In the genomic region with DNA sequence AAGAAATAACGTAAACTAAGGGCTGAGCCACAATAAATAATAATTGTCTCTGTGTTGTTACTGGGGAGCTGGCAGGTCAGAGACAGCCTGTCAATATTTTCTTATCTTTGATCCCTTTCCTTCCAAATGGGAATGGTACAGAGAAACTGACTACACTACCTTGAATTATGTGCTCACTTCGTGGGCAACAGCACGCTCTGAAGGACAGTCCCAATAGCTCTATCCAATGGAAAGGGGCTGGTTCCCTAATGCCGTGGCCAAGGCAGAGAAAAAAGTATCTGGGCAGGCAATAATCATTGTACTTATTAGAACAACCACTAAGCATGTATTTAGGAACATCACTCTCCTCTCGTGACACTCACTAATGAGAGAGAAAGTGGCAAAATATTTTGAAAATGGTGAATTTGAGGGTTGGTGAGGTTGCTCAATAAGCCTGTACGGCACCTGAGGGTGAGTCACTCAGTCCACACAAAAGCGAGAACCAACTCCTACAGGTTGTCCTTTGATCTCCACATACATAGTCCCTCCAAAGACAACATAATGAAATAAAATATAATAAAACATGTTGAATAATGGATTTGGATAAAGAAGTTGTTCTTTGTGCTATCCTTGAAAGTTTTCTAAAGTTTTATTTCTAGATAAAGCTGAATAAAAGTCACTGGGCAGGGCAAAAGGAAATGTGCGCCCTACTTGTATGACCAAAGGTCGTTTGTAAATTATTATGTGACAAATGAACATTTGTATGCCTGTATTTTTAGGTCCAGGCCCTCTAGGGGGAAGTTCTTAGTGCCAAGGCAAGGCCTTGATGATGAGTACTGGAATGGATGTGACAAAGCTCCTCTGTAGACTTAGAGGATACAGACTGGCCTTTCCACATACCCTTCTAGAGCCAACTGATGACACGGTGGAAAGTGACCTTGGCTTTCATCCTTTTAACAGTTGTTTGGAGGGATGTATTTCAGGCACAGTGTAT, we compare ENCODE assay signal across 19 mouse cellular contexts. TPM values are rescaled to one million over a fixed set of nuclear protein-coding genes. Genes with fewer than 3 reads are reported as not detected.
A peak's percentile ranks its signal among the peaks of the same experiment; 100 is the strongest.
DNase-seq lines count a peak whose midpoint lies in the region; ATAC-seq lines count a peak whose summit lies in the region.
"Had no signal": no experiment of that assay in that cellular context is flagged by ENCODE, and none has a peak within 500 bp of the region (broad histone marks: within the 10 kb centered on the region; RNA-seq: fewer than 3 reads in every experiment).

No protein-coding gene starts in this region.

- WGBS in intestine, embryonic 16.5 days, result 62% methylated on average over 10 of the region's 10 CpGs
- WGBS in stomach, embryonic 16.5 days, result 59% methylated on average over 10 of the region's 10 CpGs

- H3K36me3 ChIP-seq in intestine, embryonic 16.5 days (ENCODE audit: control insufficient read depth, insufficient read depth, low read length), result no peaks in the 10 kb centered on the region
- no peaks in the 10 kb centered on the region for H3K36me3 ChIP-seq in stomach, embryonic 16.5 days (ENCODE audit: control insufficient read depth, insufficient read depth, low read length)
- H3K36me3 ChIP-seq: embryonic facial prominence, embryonic 10.5 days; heart, embryonic 10.5 days had no signal

- no peaks in the 10 kb centered on the region; the same call in 1 of the 2 replicates for H3K4me1 ChIP-seq in intestine, embryonic 16.5 days (ENCODE audit: control insufficient read depth, insufficient read depth, low read length)
- H3K4me1 ChIP-seq in stomach, embryonic 16.5 days (ENCODE audit: control insufficient read depth, insufficient read depth, low read length), result no peaks in the 10 kb centered on the region
- H3K4me1 ChIP-seq: embryonic facial prominence, embryonic 10.5 days; forebrain, embryonic 13.5 days; heart, embryonic 10.5 days had no signal

- no peaks in the 10 kb centered on the region for H3K27me3 ChIP-seq in intestine, embryonic 16.5 days (replicated peaks; ENCODE audit: control insufficient read depth, insufficient read depth, low read length)
- no peaks in the 10 kb centered on the region; the same call in 1 of the 2 replicates for H3K27me3 ChIP-seq in stomach, embryonic 16.5 days (ENCODE audit: control insufficient read depth, insufficient read depth, low read length)
- H3K27me3 ChIP-seq: forebrain, embryonic 13.5 days had no signal

- H3K4me3 ChIP-seq in intestine, embryonic 16.5 days (ENCODE audit: low read length), result no peak overlapping the region
- no peak overlapping the region for H3K4me3 ChIP-seq in stomach, embryonic 16.5 days (replicated peaks; ENCODE audit: low read length)
- H3K4me3 ChIP-seq: embryonic facial prominence, embryonic 10.5 days; forebrain, embryonic 13.5 days; heart, embryonic 10.5 days had no signal

- H3K4me2 ChIP-seq in intestine, embryonic 16.5 days (ENCODE audit: low read depth, low read length), result no peak overlapping the region
- H3K4me2 ChIP-seq in stomach, embryonic 16.5 days (ENCODE audit: low read depth, low read length), result no peak overlapping the region
- H3K4me2 ChIP-seq: forebrain, embryonic 13.5 days; hindbrain, embryonic 14.5 days had no signal

- no peak overlapping the region for H3K9ac ChIP-seq in intestine, embryonic 16.5 days (ENCODE audit: low read depth, low read length)
- no peak overlapping the region for H3K9ac ChIP-seq in stomach, embryonic 16.5 days (ENCODE audit: low read length)
- H3K9ac ChIP-seq: forebrain, embryonic 13.5 days; forebrain, postnatal 0 days; hindbrain, embryonic 14.5 days had no signal

- H3K9me3 ChIP-seq in intestine, embryonic 16.5 days (ENCODE audit: control insufficient read depth, low read length), result no peaks in the 10 kb centered on the region
- no peaks in the 10 kb centered on the region for H3K9me3 ChIP-seq in stomach, embryonic 16.5 days (replicated peaks; ENCODE audit: control insufficient read depth, low read length)
- H3K9me3 ChIP-seq: embryonic facial prominence, embryonic 10.5 days; forebrain, embryonic 13.5 days; heart, embryonic 10.5 days had no signal

- no peak overlapping the region; the same call in 1 of the 2 replicates for H3K27ac ChIP-seq in intestine, embryonic 16.5 days (ENCODE audit: low read length)
- H3K27ac ChIP-seq in stomach, embryonic 16.5 days (ENCODE audit: low read length), result peak overlapping the region; percentile 66
- H3K27ac ChIP-seq: embryonic facial prominence, embryonic 10.5 days; forebrain, embryonic 13.5 days; heart, embryonic 10.5 days; hindbrain, embryonic 14.5 days had no signal

- ATAC-seq in intestine, embryonic 16.5 days, result peak; percentile 87
- ATAC-seq in stomach, embryonic 16.5 days (ENCODE audit: insufficient read depth, low FRiP score), result peak; percentile 62; the same call in 1 of the 2 replicates
- ATAC-seq: forebrain, embryonic 13.5 days; forebrain, postnatal 0 days had no signal

- DNase-seq in adrenal gland, postnatal 14 days, result peak; percentile 41
- DNase-seq in adrenal gland, postnatal 25 days, result no peak
- peak; percentile 28 for DNase-seq in 416B (ENCODE audit: low read depth)
- no peak for DNase-seq in layer of hippocampus, postnatal 36 days
- no peak for DNase-seq in gastrocnemius, adult 8-10 months (ENCODE audit: low spot score in 2 of 2)
- DNase-seq: cerebellum, adult 18-20 months; cerebellum, adult 9-11 months; cerebellum, postnatal 36 days; forebrain, postnatal 0 days; gastrocnemius, postnatal 36 days; heart, adult 18-20 months; heart, postnatal 10 days; kidney, adult 11 months had no signal

RNA-seq across cellular contexts. Expression of a gene that starts 13.1 kb away (rescaled TPM):
- total RNA-seq in adrenal gland, postnatal 14 days (2021), result 105 and 107 TPM in 2 replicates
- total RNA-seq in adrenal gland, postnatal 25 days (2021), result 85.2 and 92.0 TPM in 2 replicates
- polyA plus RNA-seq in intestine, embryonic 16.5 days (2015; fragmentation: Nextera tagmentation; extraction: Ambion mirVana), result 40.4 and 42.7 TPM in 2 replicates
- 59.1 and 60.6 TPM in 2 replicates for polyA plus RNA-seq in stomach, embryonic 16.5 days (2015; fragmentation: Nextera tagmentation; extraction: Ambion mirVana)
- 100 to 1,000 TPM in 1 of 2 experiments, 10 to 100 TPM in 1; 99.2 to 104 TPM for total RNA-seq in layer of hippocampus, postnatal 36 days (2021)
- 10 to 100 TPM; 72.9 to 88.9 (median 79.3) TPM for total RNA-seq in gastrocnemius, adult 8-10 months (2022)

RNA-seq across cellular contexts. Expression of a gene that starts 25.9 kb away (rescaled TPM):
- 32.5 and 37.0 TPM in 2 replicates for total RNA-seq in adrenal gland, postnatal 14 days (2021)
- 39.1 and 41.2 TPM in 2 replicates for total RNA-seq in adrenal gland, postnatal 25 days (2021)
- polyA plus RNA-seq in intestine, embryonic 16.5 days (2015; fragmentation: Nextera tagmentation; extraction: Ambion mirVana), result 21.6 and 22.9 TPM in 2 replicates
- 23.2 and 23.7 TPM in 2 replicates for polyA plus RNA-seq in stomach, embryonic 16.5 days (2015; fragmentation: Nextera tagmentation; extraction: Ambion mirVana)
- 10 to 100 TPM; 30.6 to 31.2 TPM for total RNA-seq in layer of hippocampus, postnatal 36 days (2021)
- total RNA-seq in gastrocnemius, adult 8-10 months (2022), result 1 to 10 TPM; 6.1 to 7.3 (median 6.6) TPM

Comparison
In these comparisons a context has a peak if more than half of its experiments do, and no peak if none do; other contexts are left out.
1. DNase-seq: peak in adrenal gland, postnatal 14 days (single experiment) and 416B (single experiment); none in adrenal gland, postnatal 25 days (single experiment), layer of hippocampus, postnatal 36 days (0 of 2) and gastrocnemius, adult 8-10 months (0 of 2).